Mouse (Mus musculus) lung, embryonic 15.5 days (tissue): Measurements from ENCODE around the gene Olfr1419. TPM values are rescaled to one million over a fixed set of nuclear protein-coding genes. Genes with fewer than 3 reads are reported as not detected.

Experiments
- ATAC-seq: fragments of 200-750 bp; cut with Nextera tagmentation; 2 replicates; pipeline ENCODE4 v1.8.0; 2017; ENCODE audit warnings: moderate number of reproducible peaks, borderline replicate concordance; ENCODE audit not compliant: low FRiP score, low TSS enrichment; ENCODE audit errors: extremely low read depth
- H3K27ac ChIP-seq: fragments of 300-500 bp; sonication (generic); 2 replicates; pipeline ENCODE4 v1.5.1; 2015; ENCODE audit warnings: moderate library complexity, mild to moderate bottlenecking, inconsistent platforms
- H3K27me3 ChIP-seq: fragments of 300-500 bp; sonication (generic); 2 replicates; pipeline ENCODE4 v1.6.1; 2015; ENCODE audit warnings: inconsistent platforms
- H3K36me3 ChIP-seq: fragments of 300-500 bp; sonication (generic); 2 replicates; pipeline ENCODE4 v1.6.1; 2015; ENCODE audit warnings: inconsistent platforms
- H3K4me1 ChIP-seq: fragments of 300-500 bp; sonication (generic); 2 replicates; pipeline ENCODE4 v1.6.1; 2015; ENCODE audit warnings: inconsistent platforms
- H3K4me2 ChIP-seq: fragments of 300-500 bp; sonication (generic); 2 replicates; pipeline ENCODE4 v1.6.1; 2015; ENCODE audit warnings: inconsistent platforms, mild to moderate bottlenecking, moderate library complexity
- H3K4me3 ChIP-seq: fragments of 300-500 bp; sonication (generic); 2 replicates; pipeline ENCODE4 v1.5.1; 2015; ENCODE audit warnings: mild to moderate bottlenecking, inconsistent platforms
- H3K9ac ChIP-seq: fragments of 300-500 bp; sonication (generic); 2 replicates; pipeline ENCODE4 v1.6.1; 2015; ENCODE audit warnings: inconsistent platforms
- H3K9me3 ChIP-seq: fragments of 300-500 bp; sonication (generic); 2 replicates; pipeline ENCODE4 v1.6.1; 2016; ENCODE audit warnings: inconsistent platforms
- WGBS: fragments of 180-500 bp; shearing (Covaris S2); methylation state at CpG from one replicate; pipeline ENCODE4 v1.1.7; 2015; 5-methylcytosine and 5-hydroxymethylcytosine counted together
- microRNA-seq: library from miRNA; unstranded; fragments of <30 nt; microRNA quantifications from one replicate; pipeline ENCODE4, GENCODE M21; 2016
- polyA plus RNA-seq: library from polyadenylated mRNA; unstranded; fragments of >200 nt; fragmentation: Nextera tagmentation; extraction: Ambion mirVana; gene quantifications from 2 replicates; pipeline ENCODE4 v1.2.1, GENCODE M21; 2015

Olfr1419 gene
- polyA plus RNA-seq, 1 experiment from 2014 or later = not detected

- Histone ChIP-seq H3K9me3 (no peaks in the 10 kb centered on the region), H3K36me3 (no peaks in the 10 kb centered on the region), H3K4me2 (no peak overlapping the region), H3K27me3 (no peaks in the 10 kb centered on the region), H3K27ac (no peak overlapping the region), H3K4me3 (no peak overlapping the region), H3K9ac (no peak overlapping the region), H3K4me1 (no peaks in the 10 kb centered on the region)
- WGBS = 65% methylated on average over 6 of the region's 6 CpGs
- no peak for ATAC-seq
Measured at GRCm38 (mm10) chr19:11856506-11856905, 18.4 kb downstream of the Olfr1419 start.

- H3K36me3 ChIP-seq = no peaks in the 10 kb centered on the region
- H3K4me2 ChIP-seq = no peak overlapping the region
- H3K27me3 ChIP-seq = no peaks in the 10 kb centered on the region
- H3K4me3 ChIP-seq = no peak overlapping the region
- H3K9me3 ChIP-seq = no peaks in the 10 kb centered on the region
- H3K27ac ChIP-seq = no peak overlapping the region
- H3K9ac ChIP-seq = no peak overlapping the region
- WGBS = 82% methylated on average over 2 of the region's 2 CpGs
- H3K4me1 ChIP-seq = no peaks in the 10 kb centered on the region
- no peak for ATAC-seq
Measured at GRCm38 (mm10) chr19:11854821-11855220, 20.1 kb downstream of the Olfr1419 start.

GRCm38 (mm10) chr19:11852652-11853051 lies 22.3 kb downstream of the Olfr1419 start:
- H3K9ac ChIP-seq = no peak overlapping the region
- H3K27ac ChIP-seq = no peak overlapping the region
- H3K9me3 ChIP-seq = no peaks in the 10 kb centered on the region
- ATAC-seq = no peak
- no peaks in the 10 kb centered on the region for H3K4me1 ChIP-seq
- H3K4me3 ChIP-seq = no peak overlapping the region
- no peaks in the 10 kb centered on the region for H3K27me3 ChIP-seq
- no peak overlapping the region for H3K4me2 ChIP-seq
- WGBS = 42% methylated on average over 4 of the region's 4 CpGs
- no peaks in the 10 kb centered on the region for H3K36me3 ChIP-seq

GRCm38 (mm10) chr19:11846333-11846732 lies 28.6 kb downstream of the Olfr1419 start:
- ATAC-seq = no peak

GRCm38 (mm10) chr19:11839119-11839518 lies 35.8 kb downstream of the Olfr1419 start, which contains the start of gene Olfr1417:
Olfr1417 (minus strand) TSS chr19:11839219.
- Histone ChIP-seq H3K4me1 (no peaks in the 10 kb centered on the region), H3K9ac (no peak within 1 kb of the TSS), H3K9me3 (no peaks in the 10 kb centered on the region), H3K4me2 (no peak within 1 kb of the TSS), H3K27me3 (no peaks in the 10 kb centered on the region), H3K36me3 (no peaks in the 10 kb centered on the region), H3K27ac (no peak within 1 kb of the TSS), H3K4me3 (no peak within 1 kb of the TSS)
- 84% methylated on average over 4 of the region's 4 CpGs for WGBS
- ATAC-seq = no peak

More at GRCm38 (mm10) chr19:11846333-11846732, 28.6 kb downstream of the Olfr1419 start:
- H3K36me3 ChIP-seq = no peaks in the 10 kb centered on the region
- no peaks in the 10 kb centered on the region for H3K9me3 ChIP-seq
- no peak overlapping the region for H3K4me2 ChIP-seq
- no peak overlapping the region for H3K9ac ChIP-seq
- 79% methylated on average over 4 of the region's 4 CpGs for WGBS
- no peaks in the 10 kb centered on the region for H3K4me1 ChIP-seq
- no peak overlapping the region for H3K4me3 ChIP-seq
- H3K27me3 ChIP-seq = no peaks in the 10 kb centered on the region
- no peak overlapping the region for H3K27ac ChIP-seq

GRCm38 (mm10) chr19:11823346-11824065 lies 51.4 kb downstream of the Olfr1419 start:
- WGBS = 34% methylated on average over 4 of the region's 4 CpGs
- Histone ChIP-seq H3K4me1 (peaks cover 7% of the 10 kb centered on the region; the same call in 1 of the 2 replicates), H3K4me3 (no peak overlapping the region), H3K27ac (no peak overlapping the region), H3K9ac (no peak overlapping the region), H3K4me2 (no peak overlapping the region), H3K9me3 (no peaks in the 10 kb centered on the region), H3K36me3 (no peaks in the 10 kb centered on the region), H3K27me3 (peaks cover under 1% of the 10 kb centered on the region; the same call in 1 of the 2 replicates)
- no peak for ATAC-seq

- H3K36me3 ChIP-seq = no peaks in the 10 kb centered on the region
- H3K9me3 ChIP-seq = no peaks in the 10 kb centered on the region
- 24% methylated on average over 6 of the region's 6 CpGs for WGBS
- H3K27me3 ChIP-seq = peaks cover 8% of the 10 kb centered on the region; the same call in 1 of the 2 replicates
- no peak for ATAC-seq
- H3K4me1 ChIP-seq = peaks cover 16% of the 10 kb centered on the region
- H3K4me3 ChIP-seq = peak overlapping the region; percentile 76; the same call in 1 of the 2 replicates
- H3K4me2 ChIP-seq = peak overlapping the region; percentile 93
- H3K9ac ChIP-seq = no peak overlapping the region
- H3K27ac ChIP-seq = no peak overlapping the region
Measured at GRCm38 (mm10) chr19:11820211-11820610, 54.7 kb downstream of the Olfr1419 start.

- H3K27ac ChIP-seq = no peak overlapping the region
- no peak overlapping the region for H3K9ac ChIP-seq
- H3K4me3 ChIP-seq = peak overlapping the region; percentile 76
- no peaks in the 10 kb centered on the region for H3K9me3 ChIP-seq
- WGBS = under 1% methylated on average over 15 of the region's 15 CpGs
- peak overlapping the region; percentile 93 for H3K4me2 ChIP-seq
- no peaks in the 10 kb centered on the region for H3K36me3 ChIP-seq
- H3K4me1 ChIP-seq = peaks cover 16% of the 10 kb centered on the region
- peaks cover 8% of the 10 kb centered on the region; the same call in 1 of the 2 replicates for H3K27me3 ChIP-seq
- ATAC-seq = peak; percentile 71; the same call in 1 of the 2 replicates
Measured at GRCm38 (mm10) chr19:11819800-11820199, 55.1 kb downstream of the Olfr1419 start.

- H3K27me3 ChIP-seq = peaks cover 8% of the 10 kb centered on the region; the same call in 1 of the 2 replicates
- H3K36me3 ChIP-seq = no peaks in the 10 kb centered on the region
- H3K4me3 ChIP-seq = peak within 1 kb of the TSS; percentile 76
- under 1% methylated on average over 20 of the region's 20 CpGs for WGBS
- peaks cover 16% of the 10 kb centered on the region for H3K4me1 ChIP-seq
- peak within 1 kb of the TSS; percentile 93 for H3K4me2 ChIP-seq
- H3K9me3 ChIP-seq = no peaks in the 10 kb centered on the region
- ATAC-seq = no peak
- H3K27ac ChIP-seq = peak within 1 kb of the TSS; percentile 70
- H3K9ac ChIP-seq = peak within 1 kb of the TSS; percentile 77
Measured at GRCm38 (mm10) chr19:11819143-11819700, 55.7 kb downstream of the Olfr1419 start, which contains the start of gene Stx3. Stx3 (minus strand) TSS chr19:11819403.

Small RNA genes lying within 50 kb of the gene (microRNA-seq; reads per million reads assigned to microRNA genes)
- gene Mir6994 = 3.2 reads per million, percentile 14 among the genes with 10 or more reads in this experiment

Other genes starting within 250 kb of the Olfr1419 start
- gene Ms4a3, start 234.3 kb downstream of the Olfr1419 start, polyA plus RNA-seq = 0.19 TPM in 1 of 2 replicates, not detected in the other
- not detected in 2 replicates for gene Oosp2, start 214.5 kb downstream of the Olfr1419 start, polyA plus RNA-seq
- gene Oosp1, start 184.0 kb downstream of the Olfr1419 start, polyA plus RNA-seq = not detected in 2 replicates
- not detected in 2 replicates for gene Oosp3, start 178.1 kb downstream of the Olfr1419 start, polyA plus RNA-seq
- 0.70 and 0.71 TPM in 2 replicates for gene Gif, start 127.6 kb downstream of the Olfr1419 start, polyA plus RNA-seq
- 45.7 and 46.2 TPM in 2 replicates for gene Mrpl16, start 104.7 kb downstream of the Olfr1419 start, polyA plus RNA-seq
- gene Stx3, start 55.7 kb downstream of the Olfr1419 start, polyA plus RNA-seq = 17.0 and 17.6 TPM in 2 replicates
- gene Olfr1417, start 35.9 kb downstream of the Olfr1419 start, polyA plus RNA-seq = not detected in 2 replicates
- not detected in 2 replicates for gene Olfr1418, start 14.0 kb downstream of the Olfr1419 start, polyA plus RNA-seq
- gene Olfr1420, start 11.5 kb upstream of the Olfr1419 start, polyA plus RNA-seq = 0.10 TPM in 1 of 2 replicates, not detected in the other
- 15.9 and 17.4 TPM in 2 replicates for gene Patl1, start 37.3 kb upstream of the Olfr1419 start, polyA plus RNA-seq
- gene Osbp, start 90.8 kb upstream of the Olfr1419 start, polyA plus RNA-seq = 3.6 and 3.9 TPM in 2 replicates
- gene Olfr1423, start 166.2 kb upstream of the Olfr1419 start, polyA plus RNA-seq = not detected in 2 replicates
- gene Olfr1424, start 187.6 kb upstream of the Olfr1419 start, polyA plus RNA-seq = not detected in 2 replicates
- not detected in 2 replicates for gene Olfr1425, start 202.6 kb upstream of the Olfr1419 start, polyA plus RNA-seq
- not detected in 2 replicates for gene Olfr1426, start 216.9 kb upstream of the Olfr1419 start, polyA plus RNA-seq
- gene Olfr1427, start 228.2 kb upstream of the Olfr1419 start, polyA plus RNA-seq = not detected in 2 replicates
- gene Olfr1428, start 240.8 kb upstream of the Olfr1419 start, polyA plus RNA-seq = not detected in 2 replicates
- not detected in 2 replicates for gene Olfr76, start 248.1 kb upstream of the Olfr1419 start, polyA plus RNA-seq